Mouse (Mus musculus) thymus, adult 2 months (tissue): ENCODE measurements around the gene Il16. TPM values are rescaled to one million over a fixed set of nuclear protein-coding genes. Genes with fewer than 3 reads are reported as not detected.

Source experiments
- DNase-seq: peaks from one replicate; pipeline ENCODE4 v3.0.0; 2021
- H3K27ac ChIP-seq: fragments of 200-500 bp; 2 replicates; pipeline ENCODE4 v1.5.1; 2012; ENCODE audit warnings: low read length, control low read depth; ENCODE audit not compliant: control insufficient read depth, insufficient read depth
- H3K27me3 ChIP-seq: fragments of 200-500 bp; 2 replicates; pipeline ENCODE4 v1.6.1; 2012; ENCODE audit warnings: mild to moderate bottlenecking, low read length, moderate library complexity, mixed read lengths; ENCODE audit not compliant: control insufficient read depth, insufficient read depth
- H3K36me3 ChIP-seq: fragments of 200-500 bp; 2 replicates; pipeline ENCODE4 v1.6.1; 2012; ENCODE audit warnings: mild to moderate bottlenecking, low read length, moderate library complexity; ENCODE audit not compliant: control insufficient read depth, insufficient read depth
- H3K4me1 ChIP-seq: fragments of 200-500 bp; replicated peaks from 2 replicates; pipeline ENCODE4 v1.6.1; 2012; ENCODE audit warnings: low read length; ENCODE audit not compliant: control insufficient read depth, insufficient read depth
- H3K4me3 ChIP-seq: fragments of 200-500 bp; 2 replicates; pipeline ENCODE4 v1.5.1; 2012; ENCODE audit warnings: mild to moderate bottlenecking, low read length, control low read depth, moderate library complexity; ENCODE audit not compliant: control insufficient read depth, insufficient read depth
- CTCF ChIP-seq: fragments of 200-500 bp; IDR thresholded peaks from 2 replicates; pipeline ENCODE4 v1.5.1; 2012; ENCODE audit warnings: mild to moderate bottlenecking, control low read depth, low read length, moderate library complexity, borderline replicate concordance; ENCODE audit not compliant: control insufficient read depth, poor library complexity, insufficient read depth; ENCODE audit errors: extremely low read depth
- POLR2A ChIP-seq: fragments of 200-500 bp; IDR thresholded peaks from 2 replicates; pipeline ENCODE4 v1.6.1; 2012; ENCODE audit warnings: mild to moderate bottlenecking, low read length, control low read depth, moderate library complexity; ENCODE audit not compliant: control insufficient read depth, poor library complexity, insufficient read depth; ENCODE audit errors: extremely low read depth
- WGBS: fragments of 180-500 bp; shearing (Covaris S2); methylation state at CpG from one replicate; pipeline ENCODE4 v1.1.7; 2018; 5-methylcytosine and 5-hydroxymethylcytosine counted together
- polyA plus RNA-seq: library from polyadenylated mRNA; depleted of rRNA; stranded (reverse); fragments of >200 nt; gene quantifications from 2 replicates; pipeline ENCODE4 v1.2.3, GENCODE M21; 2012

The Il16 gene
- polyA plus RNA-seq, 1 experiment, result 162 TPM

- H3K4me1 ChIP-seq, result peaks cover 4% of the 10 kb centered on the region; the same call in 1 of the 2 replicates
These were observed 74.0 kb downstream of the Il16 start for GRCm38 (mm10) chr7:83671573-83671972.

GRCm38 (mm10) chr7:83668724-83669123, 76.8 kb downstream of the Il16 start:
- H3K27ac ChIP-seq, result no peak overlapping the region
- no peaks in the 10 kb centered on the region for H3K27me3 ChIP-seq
- DNase-seq, result peak; percentile 56
- no peaks in the 10 kb centered on the region for H3K36me3 ChIP-seq
- H3K4me1 ChIP-seq, result peaks cover 4% of the 10 kb centered on the region; the same call in 1 of the 2 replicates
- 68% methylated on average over 1 of the region's 1 CpGs for WGBS
- H3K4me3 ChIP-seq, result no peak overlapping the region
- TF ChIP-seq CTCF, result no peak
- TF ChIP-seq POLR2A, result no peak

More at GRCm38 (mm10) chr7:83671573-83671972, 74.0 kb downstream of the Il16 start:
- TF ChIP-seq CTCF, result no peak
- 97% methylated on average over 6 of the region's 6 CpGs for WGBS
- no peak overlapping the region for H3K4me3 ChIP-seq
- H3K27me3 ChIP-seq, result no peaks in the 10 kb centered on the region
- H3K27ac ChIP-seq, result no peak overlapping the region
- DNase-seq, result no peak
- no peaks in the 10 kb centered on the region for H3K36me3 ChIP-seq

- Histone ChIP-seq H3K27me3 (no peaks in the 10 kb centered on the region), H3K4me1 (peaks cover 5% of the 10 kb centered on the region), H3K27ac (no peak overlapping the region), H3K36me3 (no peaks in the 10 kb centered on the region), H3K4me3 (no peak overlapping the region)
- TF ChIP-seq POLR2A (no peak), CTCF (no peak)
- 95% methylated on average over 5 of the region's 5 CpGs for WGBS
- DNase-seq, result peak; percentile 0
These were observed 77.4 kb downstream of the Il16 start for GRCm38 (mm10) chr7:83667936-83668645.

GRCm38 (mm10) chr7:83666087-83666595, 79.4 kb downstream of the Il16 start:
- Histone ChIP-seq H3K27ac (no peak overlapping the region), H3K4me3 (no peak overlapping the region), H3K36me3 (no peaks in the 10 kb centered on the region), H3K4me1 (peaks cover 18% of the 10 kb centered on the region), H3K27me3 (no peaks in the 10 kb centered on the region)
- TF ChIP-seq POLR2A (no peak), CTCF (no peak)
- no peak for DNase-seq
- WGBS, result 96% methylated on average over 4 of the region's 4 CpGs

- no peak overlapping the region for H3K4me3 ChIP-seq
- 86% methylated on average over 6 of the region's 6 CpGs for WGBS
- no peaks in the 10 kb centered on the region for H3K36me3 ChIP-seq
- TF ChIP-seq POLR2A (no peak), CTCF (no peak)
- no peak for DNase-seq
- no peaks in the 10 kb centered on the region for H3K27me3 ChIP-seq
- no peak overlapping the region for H3K27ac ChIP-seq
- peaks cover 37% of the 10 kb centered on the region for H3K4me1 ChIP-seq
These were observed 82.7 kb downstream of the Il16 start for GRCm38 (mm10) chr7:83662711-83663375.

GRCm38 (mm10) chr7:83661763-83662162, 83.8 kb downstream of the Il16 start:
- Histone ChIP-seq H3K36me3 (no peaks in the 10 kb centered on the region), H3K27ac (peak overlapping the region; percentile 95), H3K4me3 (no peak overlapping the region), H3K4me1 (peaks cover 38% of the 10 kb centered on the region), H3K27me3 (no peaks in the 10 kb centered on the region)
- DNase-seq, result no peak
- WGBS, result 55% methylated on average over 3 of the region's 3 CpGs
- TF ChIP-seq CTCF, result no peak
- no peak for TF ChIP-seq POLR2A

GRCm38 (mm10) chr7:83661031-83661430, 84.5 kb downstream of the Il16 start:
- no peaks in the 10 kb centered on the region for H3K36me3 ChIP-seq
- DNase-seq, result peak; percentile 77
- H3K27ac ChIP-seq, result peak overlapping the region; percentile 95
- TF ChIP-seq POLR2A, result no peak
- TF ChIP-seq CTCF, result no peak
- H3K4me1 ChIP-seq, result peaks cover 44% of the 10 kb centered on the region
- 10% methylated on average over 10 of the region's 10 CpGs for WGBS
- peak overlapping the region; percentile 34 for H3K4me3 ChIP-seq
- H3K27me3 ChIP-seq, result no peaks in the 10 kb centered on the region
